Mouse (Mus musculus) fat pad, adult 2 months (tissue): ENCODE measurements around the gene Cryl1.

Source experiments
- DNase-seq: peaks from one replicate; pipeline ENCODE4 v3.0.0-alpha.2; 2011; ENCODE audit warnings: low read depth, low spot score; ENCODE audit errors: extremely low read depth

Gene Cryl1

DNA sequence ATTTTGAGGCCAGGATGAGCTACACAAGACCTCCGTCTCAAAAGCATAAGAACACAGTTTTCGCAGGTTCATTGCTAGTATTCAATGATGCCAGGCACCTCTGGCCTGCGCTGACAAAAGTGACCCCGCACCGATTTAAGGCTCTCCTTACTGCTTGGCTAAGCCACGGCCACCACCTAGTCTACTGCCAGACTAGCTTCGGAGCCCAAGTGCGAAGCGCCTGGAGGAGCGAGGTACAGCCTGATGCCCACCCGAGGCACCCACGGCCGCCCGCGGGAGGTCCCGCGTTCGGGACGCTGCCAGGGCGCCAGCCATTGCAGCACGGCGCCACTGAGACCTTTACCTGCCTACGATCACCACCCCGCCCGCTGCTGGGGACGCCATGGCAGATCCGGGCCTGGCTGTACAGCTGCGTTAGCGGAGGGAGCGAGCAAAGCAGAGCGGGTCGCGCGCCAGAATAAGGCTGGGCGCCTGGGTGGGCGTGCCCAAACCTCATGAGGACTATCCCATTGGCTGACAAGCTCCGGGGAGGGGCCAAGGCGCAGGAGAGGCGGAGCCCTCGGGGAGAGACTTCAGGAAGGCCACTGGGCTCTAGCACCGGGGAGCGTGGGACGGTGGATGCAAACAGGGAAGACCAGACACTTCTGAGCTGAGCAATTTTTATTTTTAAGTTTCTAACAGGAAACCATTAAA is at the start of gene Cryl1:
Gene Cryl1, minus strand, starts transcription at position 465 of the 693 bp plus-strand sequence.
- peak; percentile 54 for DNase-seq

- no peak for DNase-seq
Measured at GRCm38 (mm10) chr14:57430451-57430850, 32.1 kb upstream of the Cryl1 start.

DNA sequence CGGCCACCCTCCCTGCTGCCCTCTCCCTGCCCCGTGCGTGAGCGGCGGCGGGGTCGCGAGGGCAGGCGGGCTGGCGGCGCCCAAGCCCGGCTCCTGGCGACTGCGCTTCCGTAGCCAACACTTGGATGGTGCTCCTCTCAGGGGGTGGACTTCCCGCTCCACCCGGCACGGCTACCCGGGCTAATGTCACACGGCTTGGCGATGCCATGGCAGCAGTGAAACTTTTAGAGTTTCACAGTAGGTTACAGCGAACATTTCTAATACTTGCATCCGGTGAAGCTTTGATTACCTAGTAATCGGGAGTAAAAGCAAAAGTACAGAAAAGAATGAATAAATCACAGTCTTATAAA is 25.9 kb upstream of the Cryl1 start:
- no peak for DNase-seq

DNA sequence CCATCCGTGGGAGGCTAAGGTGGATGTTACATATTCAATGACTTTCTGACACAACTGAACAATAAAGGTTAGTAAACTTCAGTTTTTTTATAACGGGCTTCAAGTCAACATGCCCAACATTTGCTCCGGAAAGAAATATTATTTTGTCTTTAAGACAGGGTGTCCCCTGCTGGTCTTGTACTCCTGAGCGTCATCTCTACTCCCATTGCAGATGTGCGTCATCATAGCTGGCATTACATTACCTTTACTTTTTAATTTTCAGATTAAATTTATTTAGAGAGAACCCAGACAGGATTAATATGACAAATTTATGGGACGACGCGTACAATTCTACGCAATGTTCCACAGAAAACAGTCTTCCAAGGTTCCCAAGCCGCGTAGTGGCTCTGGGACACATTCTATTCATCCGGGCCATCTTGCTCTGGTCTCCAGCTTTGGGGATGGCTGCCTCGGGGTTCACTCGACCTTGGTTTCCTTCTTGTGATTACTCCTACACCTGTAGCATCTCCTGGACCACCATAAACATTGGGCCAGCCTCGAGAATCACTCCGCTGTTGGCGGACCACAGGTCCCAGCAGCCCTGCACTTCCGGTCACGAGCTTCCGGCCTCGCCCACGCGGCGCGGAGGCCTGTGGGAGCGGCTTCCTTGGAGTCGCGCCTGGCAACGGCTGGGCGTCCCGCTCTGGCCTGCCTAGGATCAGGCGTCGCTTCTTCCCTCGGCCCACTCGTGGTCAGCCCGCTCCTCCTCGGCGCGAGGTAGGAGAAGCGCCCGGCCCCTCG is 25.3 kb upstream of the Cryl1 start, which contains the start of gene Ift88:
Gene Ift88, plus strand, starts transcription at position 631 of the 780 bp plus-strand sequence.
- peak; percentile 8 for DNase-seq

DNA sequence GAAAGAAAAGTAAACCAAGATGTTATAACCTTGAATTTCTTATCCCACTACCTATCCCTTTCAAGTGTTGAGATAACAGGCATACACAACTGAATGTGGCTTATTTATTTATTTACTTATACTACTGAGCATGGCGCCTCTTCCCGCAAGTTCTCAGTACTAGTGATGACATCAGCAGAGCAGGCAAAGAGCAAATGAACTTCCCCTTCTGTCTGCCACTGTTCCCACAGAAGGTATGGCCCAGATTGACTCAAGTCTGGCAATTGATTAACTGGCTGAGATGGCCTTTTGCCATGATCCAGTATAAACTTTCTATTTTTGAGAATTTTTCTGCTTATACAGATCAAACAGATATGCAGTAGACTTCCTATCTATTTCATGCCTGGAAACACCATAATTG is 18.9 kb upstream of the Cryl1 start:
- DNase-seq, result no peak

GRCm38 (mm10) chr14:57412166-57412565 is 13.8 kb upstream of the Cryl1 start:
- DNase-seq, result no peak

- no peak for DNase-seq
Measured at GRCm38 (mm10) chr14:57409106-57409505, 10.8 kb upstream of the Cryl1 start.

DNA sequence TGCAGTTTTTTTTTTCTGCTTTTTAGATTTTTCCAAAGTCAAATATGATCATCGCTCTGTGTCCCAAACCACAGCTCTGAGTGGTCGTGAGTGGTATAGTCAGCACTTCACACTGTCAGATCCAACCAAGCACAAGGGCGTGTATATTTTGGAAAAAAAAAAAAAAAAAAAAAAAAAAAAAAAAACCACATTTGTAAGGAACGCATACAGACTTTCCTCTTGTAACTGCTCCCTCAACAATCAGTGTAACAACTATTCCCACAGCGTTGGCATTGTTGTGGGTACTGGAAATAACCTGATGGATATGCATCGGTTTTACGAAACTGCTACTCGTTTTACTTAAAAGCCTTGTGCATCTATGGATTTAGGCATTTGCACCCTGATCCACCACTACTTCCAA is 9.8 kb upstream of the Cryl1 start:
- no peak for DNase-seq

DNA sequence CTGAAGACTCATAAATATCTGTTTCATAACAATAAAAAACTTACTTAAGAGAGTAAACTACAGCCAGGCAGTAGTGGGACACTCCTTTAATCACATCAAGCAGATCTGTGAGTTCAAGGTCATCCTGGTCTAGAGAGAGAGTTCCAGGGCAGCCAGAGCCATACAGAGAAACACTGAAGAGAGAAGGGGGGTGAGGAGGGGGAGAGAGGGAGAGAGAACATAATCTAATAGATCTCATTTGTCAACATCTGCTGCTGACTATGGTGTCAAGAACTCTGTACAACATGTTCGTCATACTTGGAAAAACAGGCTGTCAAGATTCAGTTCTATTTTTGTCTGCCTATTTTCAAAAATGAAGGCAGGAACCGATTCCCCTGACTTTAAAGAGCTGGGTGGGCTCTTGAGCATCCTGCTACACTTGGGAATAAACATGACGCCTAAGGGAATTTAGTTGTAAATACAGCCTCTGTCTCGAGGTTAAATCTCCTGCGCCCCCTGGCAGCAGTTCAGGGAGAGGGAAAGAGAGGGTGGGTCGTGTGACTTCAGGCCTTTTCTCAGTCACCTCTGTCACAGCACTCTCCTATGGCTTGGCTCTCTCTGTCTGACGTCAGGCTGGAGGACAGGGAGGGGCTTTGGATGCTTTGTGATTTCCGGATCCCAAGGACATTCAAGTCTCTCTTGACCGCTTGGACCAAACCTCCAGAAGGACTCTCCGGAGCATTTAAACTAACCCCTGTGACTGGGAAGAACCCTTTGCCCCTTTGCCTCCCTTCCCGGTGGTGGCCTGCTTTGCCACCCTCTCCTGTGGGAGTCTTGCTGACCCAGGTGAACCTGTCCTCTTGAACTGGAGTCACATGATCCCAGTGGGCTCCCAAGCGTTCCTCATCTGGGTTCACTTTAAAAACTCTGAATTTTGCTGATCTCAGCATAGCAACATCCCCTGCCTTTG is 9.0 kb upstream of the Cryl1 start:
- DNase-seq, result no peak

GRCm38 (mm10) chr14:57402815-57403214 is 4.5 kb upstream of the Cryl1 start:
- no peak for DNase-seq

DNA sequence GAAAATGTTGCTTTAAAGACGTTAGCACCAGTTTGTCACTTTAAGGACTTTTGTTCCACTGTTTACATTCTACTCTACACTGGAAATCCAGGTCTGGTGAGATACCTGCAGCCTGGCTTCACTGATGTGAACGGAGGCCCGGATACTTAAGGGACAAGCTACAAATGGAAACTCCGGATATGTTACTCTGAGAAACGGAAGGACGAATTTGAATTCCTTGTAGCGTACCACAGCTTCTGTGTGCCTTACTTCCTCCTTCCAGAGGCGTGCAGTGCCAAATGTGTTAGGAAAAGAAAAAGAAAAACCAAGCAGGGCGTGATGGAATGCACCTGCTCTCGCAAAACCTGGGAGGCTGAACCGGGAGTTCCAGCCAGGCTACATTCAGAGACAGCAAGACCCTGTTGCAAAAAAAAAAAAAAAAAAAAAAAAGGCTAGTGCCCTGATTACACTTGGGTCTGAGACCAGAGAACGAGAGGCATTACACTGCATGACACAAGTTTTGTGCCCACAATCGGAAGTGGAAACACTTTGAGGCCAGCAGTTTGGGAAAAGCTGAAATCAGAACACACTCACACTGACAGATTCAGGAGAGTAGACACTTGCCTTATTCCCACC is 591 bp upstream of the Cryl1 start:
- DNase-seq, result no peak

GRCm38 (mm10) chr14:57397221-57397620 is 1.1 kb downstream of the Cryl1 start:
- DNase-seq, result no peak

DNA sequence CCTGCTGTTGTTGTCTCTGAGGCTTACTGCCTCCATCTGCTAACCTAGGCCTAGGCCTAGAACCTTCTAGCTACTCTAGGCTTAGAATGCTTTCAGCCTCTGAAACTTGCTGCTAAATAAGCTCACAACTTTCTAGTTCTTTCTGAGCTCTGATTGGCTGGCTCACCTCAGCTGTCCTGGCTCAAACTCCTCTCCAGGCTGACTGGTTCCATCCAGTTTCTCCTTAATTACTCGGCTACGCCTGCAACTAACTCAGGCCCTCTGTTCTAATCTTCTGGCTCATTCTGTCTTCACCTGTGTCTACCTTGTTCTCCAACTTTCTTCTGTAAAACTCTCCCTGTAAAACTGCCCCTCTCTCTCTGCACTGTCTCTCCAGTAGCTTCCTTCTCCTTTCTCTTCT is 2.9 kb downstream of the Cryl1 start:
- DNase-seq, result no peak

DNA sequence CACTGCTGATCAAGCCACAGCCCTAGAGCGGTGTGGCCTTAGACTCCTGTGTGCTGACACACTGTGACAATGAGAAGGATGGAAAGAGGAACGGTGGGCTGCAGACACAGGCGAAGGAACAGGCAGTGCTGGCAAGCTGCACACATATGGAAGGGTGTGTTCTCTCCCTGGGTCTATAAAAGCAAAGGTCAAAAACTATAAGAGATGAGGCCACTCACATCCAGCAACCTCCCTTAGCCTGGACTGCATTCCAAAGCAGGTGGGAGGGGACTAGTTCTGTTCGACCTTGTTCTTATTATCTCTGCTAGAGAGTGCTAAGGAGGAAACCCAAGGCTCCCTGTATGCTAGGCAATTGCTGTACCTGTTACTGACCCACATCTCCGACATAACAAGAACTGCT is 6.1 kb downstream of the Cryl1 start:
- no peak for DNase-seq

GRCm38 (mm10) chr14:57391621-57392020 is 6.7 kb downstream of the Cryl1 start:
- DNase-seq, result no peak

DNA sequence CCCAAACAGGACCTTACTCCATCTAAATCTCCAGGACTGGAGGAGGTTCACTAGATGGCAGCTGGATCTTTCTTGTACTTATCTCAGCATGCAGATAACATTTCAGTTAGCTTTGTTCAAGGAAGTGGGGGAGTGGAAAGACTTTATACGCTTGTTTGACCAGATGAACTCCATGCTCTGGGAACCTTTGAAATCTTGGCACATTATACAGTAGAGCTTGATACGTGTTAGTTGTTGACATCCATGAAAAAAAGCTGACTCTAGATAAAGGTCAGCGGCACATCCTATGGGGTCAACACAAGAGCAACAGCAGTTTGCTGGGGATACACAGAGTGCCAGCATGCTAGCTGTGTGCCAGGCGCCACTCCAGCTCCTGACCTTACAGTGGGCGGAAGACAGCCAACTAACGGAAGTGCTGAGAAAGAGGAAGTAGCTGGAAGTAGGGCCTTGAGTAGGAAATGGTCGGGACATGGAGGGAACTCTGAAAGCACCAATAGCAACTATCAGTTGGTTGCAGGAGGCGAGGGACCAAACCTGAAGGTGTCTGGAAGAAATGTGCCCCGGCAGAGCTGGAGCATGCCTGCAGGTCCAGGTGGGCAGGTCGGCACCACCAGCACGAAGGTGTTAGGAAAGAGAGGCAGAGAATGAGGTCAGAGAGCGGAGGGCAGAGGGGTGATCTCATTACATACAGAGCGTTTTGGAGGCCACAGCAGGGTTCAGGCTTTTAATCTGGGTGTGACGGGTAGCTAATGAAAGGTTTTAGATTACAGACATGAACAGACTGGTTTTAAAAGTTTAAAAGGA is 11.4 kb downstream of the Cryl1 start:
- DNase-seq, result no peak

GRCm38 (mm10) chr14:57385667-57386066 is 12.7 kb downstream of the Cryl1 start:
- DNase-seq, result no peak

- DNase-seq, result no peak
Measured at GRCm38 (mm10) chr14:57377531-57377930, 20.8 kb downstream of the Cryl1 start.

DNA sequence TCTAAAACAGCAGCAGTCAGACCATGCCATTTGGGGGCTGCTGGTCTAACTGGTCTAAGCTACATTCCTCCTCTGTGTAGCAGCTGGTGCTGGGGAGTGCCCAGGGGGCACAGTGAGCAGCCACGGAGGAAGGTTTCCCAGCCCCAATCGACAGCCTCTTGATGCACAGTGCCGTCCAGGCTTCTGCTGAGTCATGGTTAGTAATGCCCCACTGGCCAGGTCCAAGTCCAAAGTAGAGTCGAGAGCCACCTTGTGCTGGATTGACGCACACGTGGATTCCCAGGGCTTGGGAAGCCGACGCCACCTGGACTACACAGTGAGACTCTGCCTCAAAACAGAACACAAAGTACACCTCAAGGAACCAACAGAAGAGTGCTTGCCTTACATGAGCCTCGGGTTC is 21.4 kb downstream of the Cryl1 start:
- no peak for DNase-seq

GRCm38 (mm10) chr14:57376016-57376415 is 22.3 kb downstream of the Cryl1 start:
- DNase-seq, result no peak
